Mouse (Mus musculus) thymus, adult 2 months (tissue): ENCODE measurements around the gene Dnaaf5.

Experiments used
- CTCF ChIP-seq: fragments of 200-500 bp; IDR thresholded peaks from 2 replicates; pipeline ENCODE4 v1.5.1; 2012; ENCODE audit warnings: mild to moderate bottlenecking, control low read depth, low read length, moderate library complexity, borderline replicate concordance; ENCODE audit not compliant: control insufficient read depth, poor library complexity, insufficient read depth; ENCODE audit errors: extremely low read depth
- POLR2A ChIP-seq: fragments of 200-500 bp; IDR thresholded peaks from 2 replicates; pipeline ENCODE4 v1.6.1; 2012; ENCODE audit warnings: mild to moderate bottlenecking, low read length, control low read depth, moderate library complexity; ENCODE audit not compliant: control insufficient read depth, poor library complexity, insufficient read depth; ENCODE audit errors: extremely low read depth

DNA sequence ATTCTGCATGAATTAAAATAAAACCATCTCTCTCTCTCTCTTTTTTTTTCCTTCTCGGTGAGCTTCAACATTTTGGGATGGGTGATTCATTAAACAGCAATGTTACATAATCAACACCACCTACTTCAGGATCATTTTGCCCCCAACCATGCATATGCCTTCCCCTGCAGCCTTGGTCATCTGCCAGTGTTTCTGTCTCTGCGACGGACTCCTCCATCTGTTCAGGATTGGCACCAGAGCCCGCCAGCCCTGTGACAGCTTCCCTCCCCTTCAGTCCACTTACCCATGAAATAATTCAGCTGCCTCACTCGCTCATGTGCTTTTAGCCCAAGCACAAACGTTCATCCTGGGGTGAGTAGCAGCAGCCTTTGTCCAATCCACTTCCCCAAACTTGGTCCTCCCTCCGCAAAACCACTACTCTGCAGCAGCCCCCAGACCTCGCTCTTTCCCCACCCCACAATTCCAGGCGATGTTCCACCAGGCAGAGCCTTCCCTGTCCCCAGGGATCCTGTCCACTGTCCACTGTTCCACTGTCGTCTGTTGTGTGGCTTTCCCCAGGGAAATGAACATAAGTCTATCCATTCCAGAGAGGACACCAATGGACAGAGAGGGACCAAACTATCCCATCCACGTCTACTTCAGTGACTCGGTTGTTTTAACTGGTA lies 11.6 kb upstream of the Dnaaf5 start:
- TF ChIP-seq CTCF, result no peak
- no peak for TF ChIP-seq POLR2A
